Mouse (Mus musculus) CD8-positive naive resting alpha-beta T cell, adult 2 months (primary cell): Measurements from ENCODE around the gene Sec22b.

Experiments
- DNase-seq, 2 experiments: peaks; one replicate each; pipeline ENCODE4 v3.0.0; 2022; ENCODE audit warnings: low read depth in 2 of 2, low spot score in 2 of 2

The Sec22b gene

GRCm38 (mm10) chr3:97939626-97940510 lies 38.9 kb downstream of the Sec22b start:
- DNase-seq = no peak

GRCm38 (mm10) chr3:97940511-97941204 lies 39.7 kb downstream of the Sec22b start:
- DNase-seq = no peak

GRCm38 (mm10) chr3:97941440-97942259 lies 40.7 kb downstream of the Sec22b start:
- DNase-seq = no peak

DNA sequence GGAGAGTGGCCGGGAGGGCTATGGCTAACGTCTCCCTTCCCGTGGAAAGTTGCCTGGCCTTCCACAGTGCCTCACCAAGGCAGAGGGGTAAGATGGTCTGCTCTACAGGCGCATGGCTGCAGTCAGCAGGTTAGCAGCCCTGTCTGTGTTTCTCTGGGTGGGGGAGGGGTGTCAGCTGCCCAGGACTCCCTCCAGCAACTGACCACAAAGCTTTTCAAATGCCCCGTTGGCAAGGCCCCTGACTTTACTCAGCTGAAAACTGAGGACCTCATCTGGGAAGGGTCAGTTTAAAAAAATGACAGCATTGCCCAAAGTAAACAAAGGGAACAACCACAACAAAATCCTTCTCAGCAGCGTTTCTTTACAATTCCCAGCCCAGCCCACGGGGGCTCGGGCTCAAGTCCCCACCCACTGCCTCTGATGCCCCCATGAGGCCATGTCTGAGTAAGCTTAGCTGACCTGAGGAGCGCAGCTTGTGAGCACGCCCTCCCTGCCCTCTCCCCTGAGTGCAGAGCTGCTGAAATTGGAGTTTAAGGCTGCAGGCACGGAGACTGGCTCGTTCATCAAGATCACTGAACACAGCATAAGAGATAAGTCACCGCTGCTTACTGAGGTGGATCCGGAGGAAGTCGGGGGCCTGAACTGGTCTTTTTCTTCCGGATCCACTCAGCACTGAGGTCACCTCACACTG lies 41.4 kb downstream of the Sec22b start:
- DNase-seq = no peak

- DNase-seq = no peak
Measured at GRCm38 (mm10) chr3:97944462-97944861, 43.5 kb downstream of the Sec22b start.

- DNase-seq = no peak
Measured at GRCm38 (mm10) chr3:97946439-97946838, 45.4 kb downstream of the Sec22b start.

DNA sequence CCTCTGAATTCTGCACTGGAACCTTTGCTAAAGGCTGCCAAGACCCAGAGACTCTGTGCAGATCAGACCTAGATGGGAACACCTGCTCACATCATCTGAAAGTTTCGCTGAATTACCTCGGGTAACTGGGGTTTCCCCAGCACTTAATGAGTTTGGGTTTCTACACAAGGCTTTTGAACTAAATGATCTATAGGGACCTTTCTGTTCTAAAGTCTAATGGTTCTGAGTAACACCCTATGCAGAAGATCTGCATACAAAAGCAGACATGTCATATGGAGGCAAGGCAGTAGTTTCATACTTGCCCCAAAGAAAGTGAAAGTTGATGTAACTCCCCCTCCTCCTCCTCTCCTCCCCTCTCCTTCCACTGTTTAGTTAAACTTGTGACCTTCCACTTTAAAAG lies 47.5 kb downstream of the Sec22b start:
- DNase-seq = no peak

DNA sequence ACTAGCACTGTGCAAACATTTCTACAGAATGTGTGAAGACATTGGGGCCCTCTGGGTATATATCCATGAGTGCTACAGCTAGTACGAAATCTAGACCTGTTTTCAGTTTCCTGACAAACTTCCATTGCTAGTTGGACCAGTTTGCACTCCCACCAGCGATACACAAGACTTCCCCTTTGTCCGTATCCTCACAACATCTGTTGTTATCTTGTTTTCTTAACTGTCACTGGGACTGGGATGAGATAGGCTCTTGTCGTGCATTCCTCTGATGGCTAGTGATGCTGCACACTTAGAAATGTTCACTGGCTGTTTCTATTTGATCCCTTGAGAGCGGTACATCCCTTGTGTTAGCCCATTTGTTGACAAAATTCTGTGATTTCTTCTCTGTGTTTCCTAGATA lies 49.0 kb downstream of the Sec22b start:
- DNase-seq = no peak

GRCm38 (mm10) chr3:97951134-97951533 lies 50.1 kb downstream of the Sec22b start:
- no peak for DNase-seq

GRCm38 (mm10) chr3:97953196-97953595 lies 52.2 kb downstream of the Sec22b start:
- DNase-seq = no peak

- DNase-seq = no peak
Measured at GRCm38 (mm10) chr3:97956322-97956721, 55.3 kb downstream of the Sec22b start.

- DNase-seq = no peak
Measured at GRCm38 (mm10) chr3:97956926-97957325, 55.9 kb downstream of the Sec22b start.

GRCm38 (mm10) chr3:97960783-97961594 lies 60.0 kb downstream of the Sec22b start:
- no peak for DNase-seq

GRCm38 (mm10) chr3:97961962-97962361 lies 61.0 kb downstream of the Sec22b start:
- no peak for DNase-seq

DNA sequence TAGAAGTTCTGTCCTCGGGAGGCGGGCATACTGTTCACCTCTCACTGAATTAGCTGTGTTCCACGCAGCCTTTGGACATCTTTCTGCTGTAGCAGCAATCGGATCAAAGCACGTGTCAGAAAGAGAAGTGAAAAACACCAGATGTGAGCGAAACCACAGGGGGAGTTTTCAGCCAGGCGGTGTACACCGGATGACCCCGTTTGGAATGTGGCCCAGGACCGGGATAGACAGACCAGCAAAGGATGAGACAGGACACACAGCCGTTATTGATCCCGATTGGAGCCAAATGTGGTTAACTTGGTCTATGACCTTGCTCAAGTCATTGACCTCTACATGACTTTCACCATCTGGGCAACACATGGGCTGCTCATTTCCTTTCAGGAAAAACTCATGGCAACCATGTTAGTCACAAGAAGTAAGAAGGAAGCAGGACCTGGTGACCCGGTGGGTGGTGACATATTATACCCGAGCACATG lies 63.9 kb downstream of the Sec22b start:
- no peak for DNase-seq

DNA sequence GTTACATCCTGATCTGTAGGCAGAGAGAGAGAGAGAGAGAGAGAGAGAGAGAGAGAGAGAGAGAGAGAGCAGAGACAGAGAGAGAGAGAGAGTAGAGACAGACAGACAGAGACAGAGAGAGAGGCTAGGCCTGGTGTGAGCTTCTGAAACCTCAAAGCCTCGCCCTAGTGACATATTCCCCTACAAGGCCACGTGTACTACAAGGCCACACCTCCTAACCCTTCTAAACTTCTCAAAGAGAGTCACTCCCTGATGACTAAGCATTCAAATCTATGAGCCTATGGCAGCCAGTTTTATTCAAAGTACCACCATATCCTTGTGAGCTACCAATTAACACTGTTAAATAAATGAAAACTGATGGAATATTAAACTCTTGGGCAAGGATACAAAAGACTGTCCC lies 66.6 kb downstream of the Sec22b start:
- no peak for DNase-seq

DNA sequence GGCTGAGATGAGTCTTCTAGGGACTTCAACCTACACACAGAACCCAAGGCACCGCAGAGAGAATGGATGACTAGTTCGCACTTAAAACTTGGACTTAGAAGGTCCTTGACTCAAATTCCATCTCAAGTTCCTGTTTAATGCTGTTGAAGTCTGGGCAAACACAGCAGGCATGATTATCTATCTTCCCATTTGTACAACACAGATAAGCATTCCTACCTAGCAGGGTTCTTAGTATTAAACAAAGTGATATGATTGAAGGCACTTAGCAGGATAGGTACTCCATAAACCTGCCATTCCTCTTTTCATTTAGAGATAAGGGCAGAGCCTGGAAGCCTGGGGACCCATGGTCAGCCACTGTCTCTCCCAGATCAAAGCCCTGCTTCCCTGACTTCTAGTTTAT lies 67.2 kb downstream of the Sec22b start:
- DNase-seq = no peak

- DNase-seq = no peak
Measured at GRCm38 (mm10) chr3:97969019-97969418, 68.0 kb downstream of the Sec22b start.

DNA sequence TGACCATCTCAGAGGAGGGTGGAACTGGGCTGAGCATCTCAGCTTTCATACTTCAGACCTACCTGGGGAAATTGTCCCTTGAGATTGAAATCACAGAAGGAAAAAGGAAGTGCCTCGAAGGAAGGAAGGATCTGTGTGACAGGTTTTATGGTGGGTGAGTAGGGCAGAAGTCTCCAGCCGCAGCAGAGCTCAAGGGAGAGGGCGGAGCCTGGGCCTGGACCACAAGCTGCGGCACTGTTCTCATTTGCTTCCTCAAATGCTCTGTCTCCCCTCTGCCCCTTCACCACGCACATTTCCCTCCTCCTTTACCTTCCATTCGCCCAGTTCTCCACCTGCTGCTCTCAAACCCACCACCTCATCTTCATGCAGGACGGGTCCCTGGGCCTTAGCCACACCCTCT lies 70.1 kb downstream of the Sec22b start:
- peak in 1 of 2 experiments; percentile 7 for DNase-seq

- DNase-seq = no peak
Measured at GRCm38 (mm10) chr3:97972200-97972599, 71.2 kb downstream of the Sec22b start.
